Mouse (Mus musculus) kidney, adult 2 months (tissue): Measurements from ENCODE around the gene Dab2. TPM values are rescaled to one million over a fixed set of nuclear protein-coding genes. Genes with fewer than 3 reads are reported as not detected.

Experiments
- DNase-seq: peaks from one replicate; pipeline ENCODE4 v3.0.0; 2021
- H3K27ac ChIP-seq: fragments of 200-500 bp; 2 replicates; pipeline ENCODE4 v1.5.1; 2012; ENCODE audit warnings: low read depth, low read length, control low read depth, inconsistent platforms; ENCODE audit not compliant: insufficient read depth
- H3K27me3 ChIP-seq: fragments of 200-500 bp; replicated peaks from 2 replicates; pipeline ENCODE4 v1.6.1; 2012; ENCODE audit warnings: mild to moderate bottlenecking, moderate library complexity, low read length, inconsistent platforms; ENCODE audit not compliant: control insufficient read depth, insufficient read depth
- H3K36me3 ChIP-seq: fragments of 200-500 bp; 2 replicates; pipeline ENCODE4 v1.6.1; 2012; ENCODE audit warnings: mild to moderate bottlenecking, moderate library complexity, low read length, inconsistent platforms; ENCODE audit not compliant: control insufficient read depth, insufficient read depth
- H3K4me1 ChIP-seq: fragments of 200-500 bp; 2 replicates; pipeline ENCODE4 v1.6.1; 2011; ENCODE audit warnings: low read length; ENCODE audit not compliant: control insufficient read depth, insufficient read depth
- H3K4me3 ChIP-seq: fragments of 200-500 bp; 2 replicates; pipeline ENCODE4 v1.5.1; 2011; ENCODE audit warnings: mild to moderate bottlenecking, low read depth, low read length, control low read depth; ENCODE audit not compliant: insufficient read depth
- CTCF ChIP-seq: fragments of 200-500 bp; conservative IDR thresholded peaks from 2 replicates; pipeline ENCODE4 v1.5.1; 2011; ENCODE audit warnings: low read depth, mild to moderate bottlenecking, control low read depth, low read length, moderate library complexity, mixed read lengths; ENCODE audit not compliant: insufficient read depth, insufficient read length
- POLR2A ChIP-seq: fragments of 200-500 bp; IDR thresholded peaks from one replicate; pipeline ENCODE4 v1.6.1; 2011; ENCODE audit warnings: low read depth, low read length, control low read depth
- WGBS: fragments of 180-500 bp; shearing (Covaris S2); methylation state at CpG from one replicate; pipeline ENCODE4 v1.1.7; 2018; 5-methylcytosine and 5-hydroxymethylcytosine counted together
- polyA plus RNA-seq: library from polyadenylated mRNA; depleted of rRNA; stranded (reverse); fragments of >200 nt; gene quantifications from 2 replicates; pipeline ENCODE4 v1.2.3, GENCODE M21; 2012

Gene Dab2
- polyA plus RNA-seq, 1 experiment, result 281 TPM

DNA sequence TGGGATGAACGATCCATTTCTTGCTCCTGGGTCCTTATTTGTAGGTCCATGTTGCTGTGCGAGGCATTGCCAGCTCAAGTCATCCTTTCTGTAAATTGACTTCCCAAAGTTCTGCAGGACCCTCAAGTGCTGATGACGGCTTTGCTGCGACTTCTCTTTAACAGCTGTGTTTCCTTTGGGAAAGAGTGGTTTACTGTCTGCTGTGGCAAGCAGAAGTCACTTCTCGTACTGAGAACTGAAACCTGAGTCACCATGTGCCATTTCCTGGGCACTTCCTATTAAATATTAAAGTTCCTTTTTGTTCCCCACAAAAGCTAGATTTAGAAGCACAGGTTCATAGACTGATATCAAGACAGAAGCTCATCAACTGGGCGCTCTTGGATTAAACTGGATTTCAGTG, 41.8 kb downstream of the Dab2 start:
- TF ChIP-seq CTCF (no peak), POLR2A (no peak)
- Histone ChIP-seq H3K36me3 (no peaks in the 10 kb centered on the region), H3K27me3 (no peaks in the 10 kb centered on the region), H3K4me3 (no peak overlapping the region), H3K4me1 (peaks cover 4% of the 10 kb centered on the region; the same call in 1 of the 2 replicates), H3K27ac (no peak overlapping the region)
- no peak for DNase-seq
- 76% methylated on average over 6 of the region's 6 CpGs for WGBS

GRCm38 (mm10) chr15:6353901-6354300, 54.3 kb downstream of the Dab2 start:
- TF ChIP-seq CTCF (no peak), POLR2A (no peak)
- DNase-seq, result peak; percentile 72
- H3K4me1 ChIP-seq, result no peaks in the 10 kb centered on the region; the same call in 1 of the 2 replicates

DNA sequence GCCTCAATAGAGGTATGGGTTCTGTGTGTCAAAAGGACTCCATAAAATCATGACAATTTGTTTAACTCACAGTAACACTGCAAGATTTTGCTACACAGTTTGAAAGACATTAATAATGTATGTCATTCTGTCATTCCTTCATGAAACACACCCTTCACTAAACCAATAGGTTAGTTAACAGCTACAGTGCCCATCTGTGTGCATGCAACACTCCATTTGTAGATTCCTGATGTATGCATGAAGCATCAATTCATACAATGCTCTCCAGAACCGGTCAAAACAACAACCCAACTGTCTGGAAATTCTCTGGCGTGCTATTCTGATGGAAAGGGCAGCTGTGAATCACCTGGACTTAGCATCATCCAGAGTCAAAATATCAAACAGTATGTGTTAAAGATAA, 60.3 kb downstream of the Dab2 start:
- Histone ChIP-seq H3K36me3 (no peaks in the 10 kb centered on the region), H3K4me3 (no peak overlapping the region), H3K27ac (no peak overlapping the region), H3K4me1 (no peaks in the 10 kb centered on the region), H3K27me3 (no peaks in the 10 kb centered on the region)
- DNase-seq, result no peak
- TF ChIP-seq CTCF (no peak), POLR2A (no peak)
- WGBS, result 92% methylated on average over 2 of the region's 2 CpGs

More at GRCm38 (mm10) chr15:6353901-6354300, 54.3 kb downstream of the Dab2 start:
- H3K27me3 ChIP-seq, result no peaks in the 10 kb centered on the region
- no peaks in the 10 kb centered on the region for H3K36me3 ChIP-seq
- WGBS, result 57% methylated on average over 3 of the region's 3 CpGs
- H3K27ac ChIP-seq, result no peak overlapping the region
- H3K4me3 ChIP-seq, result no peak overlapping the region

DNA sequence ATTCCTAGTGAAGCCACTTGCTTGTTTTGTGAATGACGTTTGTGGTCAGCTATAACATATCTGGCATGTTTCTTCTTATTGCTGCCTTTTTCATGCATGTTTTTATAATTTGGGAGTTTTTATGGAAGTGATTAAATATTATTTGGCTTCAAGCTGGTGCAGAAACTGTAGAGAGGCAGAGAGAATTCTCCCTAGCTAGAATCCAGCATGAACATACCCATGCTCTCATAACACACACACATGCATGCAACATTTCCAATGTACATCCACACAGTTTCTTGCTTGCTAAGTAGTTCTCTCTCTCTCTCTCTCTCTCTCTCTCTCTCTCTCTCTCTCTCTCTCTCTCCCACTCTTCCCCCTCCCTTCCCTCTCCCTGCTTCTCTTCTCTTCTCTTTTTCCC, 70.4 kb downstream of the Dab2 start:
- H3K27me3 ChIP-seq, result no peaks in the 10 kb centered on the region
- no peaks in the 10 kb centered on the region for H3K36me3 ChIP-seq
- DNase-seq, result no peak
- H3K4me3 ChIP-seq, result no peak overlapping the region
- peaks cover 6% of the 10 kb centered on the region for H3K4me1 ChIP-seq
- no peak overlapping the region for H3K27ac ChIP-seq
- 31% methylated on average over 1 of the region's 1 CpGs for WGBS
- TF ChIP-seq POLR2A, result no peak
- TF ChIP-seq CTCF, result no peak

DNA sequence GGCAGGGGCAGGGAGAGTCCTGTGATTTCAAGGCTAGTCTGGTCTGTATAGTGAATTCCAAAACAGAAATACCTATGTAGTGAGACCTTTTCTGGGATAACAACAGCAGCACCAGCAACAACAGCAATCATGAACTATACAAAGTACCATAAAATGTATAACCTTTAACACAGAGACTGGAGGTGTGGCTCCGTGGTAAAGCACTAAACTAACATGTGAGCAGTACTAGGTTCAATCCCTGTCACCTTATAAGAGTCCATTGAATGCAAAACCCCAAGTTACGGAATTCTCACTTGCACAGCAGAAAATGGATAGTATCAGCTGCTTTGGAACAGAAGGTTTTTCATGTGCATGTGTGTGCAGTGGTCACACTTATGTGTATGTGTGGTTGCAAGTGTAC, 71.9 kb downstream of the Dab2 start:
- Histone ChIP-seq H3K27ac (no peak overlapping the region), H3K27me3 (no peaks in the 10 kb centered on the region), H3K4me3 (no peak overlapping the region), H3K36me3 (no peaks in the 10 kb centered on the region), H3K4me1 (peaks cover 10% of the 10 kb centered on the region)
- DNase-seq, result no peak
- WGBS, result 83% methylated on average over 2 of the region's 2 CpGs
- TF ChIP-seq CTCF, result no peak
- no peak for TF ChIP-seq POLR2A

DNA sequence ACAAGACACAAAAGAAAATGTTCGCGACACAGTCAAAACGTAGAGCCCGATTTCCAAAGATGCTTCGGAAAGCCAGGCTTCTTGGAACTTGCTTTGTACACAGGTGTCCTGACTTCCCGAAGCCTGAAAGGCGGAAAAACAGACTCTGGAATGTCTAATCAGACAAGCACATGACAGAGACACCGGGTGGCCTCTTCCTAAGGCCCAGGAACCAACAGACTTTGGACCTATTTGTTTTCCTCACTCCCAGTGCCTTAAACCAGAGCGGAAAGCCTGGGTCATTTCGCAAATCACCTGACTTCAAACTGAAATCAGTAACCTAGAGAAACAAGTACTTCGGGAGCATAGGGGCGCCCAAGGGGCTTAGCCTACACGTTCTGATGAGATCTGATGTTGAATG, 75.4 kb downstream of the Dab2 start:
- peak overlapping the region; percentile 96 for H3K27ac ChIP-seq
- H3K36me3 ChIP-seq, result no peaks in the 10 kb centered on the region
- WGBS, result 61% methylated on average over 13 of the region's 13 CpGs
- no peaks in the 10 kb centered on the region for H3K27me3 ChIP-seq
- H3K4me3 ChIP-seq, result no peak overlapping the region
- peaks cover 10% of the 10 kb centered on the region for H3K4me1 ChIP-seq
- peak; percentile 90 for DNase-seq
- TF ChIP-seq CTCF (no peak), POLR2A (no peak)

- 57% methylated on average over 5 of the region's 5 CpGs for whole genome bisulfite sequencing
- TF ChIP-seq POLR2A, result no peak
- TF ChIP-seq CTCF, result no peak
- no peaks in the 10 kb centered on the region for H3K36me3 ChIP-seq
- no peak overlapping the region for H3K4me3 ChIP-seq
- H3K4me1 ChIP-seq, result peaks cover 10% of the 10 kb centered on the region
- no peaks in the 10 kb centered on the region for H3K27me3 ChIP-seq
- peak; percentile 77 for DNase-seq
- H3K27ac ChIP-seq, result peak overlapping the region; percentile 71
These were observed 76.4 kb downstream of the Dab2 start for GRCm38 (mm10) chr15:6376001-6376400.
